Mouse (Mus musculus) C2C12 (cell line): ENCODE measurements around the gene Trappc3l.

ENCODE experiments used
- CTCF ChIP-seq: IDR thresholded peaks from one replicate; pipeline ENCODE4 v1.5.1; 2011; ENCODE audit not compliant: control insufficient read depth, insufficient read depth, insufficient read length
- USF1 ChIP-seq: IDR thresholded peaks from one replicate; pipeline ENCODE4 v1.6.1; 2011; ENCODE audit warnings: low read depth, mild to moderate bottlenecking, control low read depth, moderate library complexity

DNA sequence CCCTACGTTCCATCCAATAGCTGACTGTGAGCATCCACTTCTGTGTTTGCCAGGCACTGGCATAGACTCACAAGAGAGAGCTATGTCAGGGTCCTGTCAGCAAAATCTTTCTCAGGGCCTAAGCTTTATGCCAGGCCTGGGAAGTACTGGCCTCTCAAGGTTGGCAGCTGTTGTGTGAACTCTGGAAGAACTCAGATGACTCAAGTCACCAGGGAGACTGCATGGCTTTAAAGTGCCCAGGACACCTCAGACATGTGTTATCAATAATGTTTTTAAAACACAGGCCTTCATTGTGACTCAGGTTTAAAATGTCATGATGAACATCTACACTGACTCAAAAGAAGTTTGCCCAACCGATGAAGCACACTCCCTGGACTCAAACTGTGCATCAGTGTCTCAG is 24.2 kb upstream of the Trappc3l start:
- TF ChIP-seq CTCF, result no peak
- no peak for TF ChIP-seq USF1
